Mouse (Mus musculus): Measurements from ENCODE around the gene Urb1. TPM values are rescaled to one million over a fixed set of nuclear protein-coding genes. Genes with fewer than 3 reads are reported as not detected.

Urb1 gene
- polyA plus RNA-seq, 1 experiment from 2014 or later: 9.9 TPM

- no peak overlapping the region for H3K4me3 ChIP-seq (ENCODE audit: low read depth, low read length)
- H3K36me3 ChIP-seq (ENCODE audit: control insufficient read depth, insufficient read depth, low read length): no peaks in the 10 kb centered on the region
- H3K27me3 ChIP-seq (ENCODE audit: control insufficient read depth, insufficient read depth, low read length): no peaks in the 10 kb centered on the region
- no peak for ATAC-seq (ENCODE audit: insufficient number of reproducible peaks, insufficient read depth, low FRiP score, low read depth)
- no peak overlapping the region for H3K4me2 ChIP-seq (replicated peaks; ENCODE audit: low read depth, low read length)
- no peaks in the 10 kb centered on the region for H3K9me3 ChIP-seq (ENCODE audit: control insufficient read depth, low read depth, low read length)
- H3K27ac ChIP-seq (ENCODE audit: low read length): no peak overlapping the region
- H3K4me1 ChIP-seq (ENCODE audit: control insufficient read depth, insufficient read depth, low read length): no peaks in the 10 kb centered on the region
- no peak overlapping the region for H3K9ac ChIP-seq (replicated peaks; ENCODE audit: low read depth, low read length)
- WGBS: 76% methylated on average over 6 of the region's 6 CpGs
These were observed 34.8 kb upstream of the Urb1 start for GRCm38 (mm10) chr16:90845038-90845437.

- Histone ChIP-seq H3K27ac (ENCODE audit: low read length) (no peak overlapping the region), H3K36me3 (ENCODE audit: control insufficient read depth, insufficient read depth, low read length) (no peaks in the 10 kb centered on the region), H3K4me1 (ENCODE audit: control insufficient read depth, insufficient read depth, low read length) (no peaks in the 10 kb centered on the region), H3K9me3 (ENCODE audit: control insufficient read depth, low read depth, low read length) (no peaks in the 10 kb centered on the region), H3K4me2 (replicated peaks; ENCODE audit: low read depth, low read length) (no peak overlapping the region), H3K27me3 (ENCODE audit: control insufficient read depth, insufficient read depth, low read length) (no peaks in the 10 kb centered on the region), H3K9ac (replicated peaks; ENCODE audit: low read depth, low read length) (no peak overlapping the region), H3K4me3 (ENCODE audit: low read depth, low read length) (no peak overlapping the region)
- 50% methylated on average over 9 of the region's 9 CpGs for WGBS
- no peak for ATAC-seq (ENCODE audit: insufficient number of reproducible peaks, insufficient read depth, low FRiP score, low read depth)
These were observed 32.0 kb upstream of the Urb1 start for GRCm38 (mm10) chr16:90842164-90842563.

- H3K36me3 ChIP-seq (ENCODE audit: control insufficient read depth, insufficient read depth, low read length): no peaks in the 10 kb centered on the region
- 0 out of 2 replicates have a peak, but pooled peaks cover 5% of the 10 kb centered on the region for H3K4me1 ChIP-seq (ENCODE audit: control insufficient read depth, insufficient read depth, low read length)
- WGBS: 50% methylated on average over 8 of the region's 8 CpGs
- no peak overlapping the region for H3K4me2 ChIP-seq (replicated peaks; ENCODE audit: low read depth, low read length)
- no peak for ATAC-seq (ENCODE audit: insufficient number of reproducible peaks, insufficient read depth, low FRiP score, low read depth)
- no peak overlapping the region for H3K4me3 ChIP-seq (ENCODE audit: low read depth, low read length)
- no peaks in the 10 kb centered on the region for H3K9me3 ChIP-seq (ENCODE audit: control insufficient read depth, low read depth, low read length)
- H3K27ac ChIP-seq (ENCODE audit: low read length): no peak overlapping the region
- no peak overlapping the region for H3K9ac ChIP-seq (replicated peaks; ENCODE audit: low read depth, low read length)
- no peaks in the 10 kb centered on the region; the same call in 1 of the 2 replicates for H3K27me3 ChIP-seq (ENCODE audit: control insufficient read depth, insufficient read depth, low read length)
These were observed 27.2 kb upstream of the Urb1 start for GRCm38 (mm10) chr16:90837431-90837830.

- Histone ChIP-seq H3K9me3 (ENCODE audit: control insufficient read depth, low read depth, low read length) (no peaks in the 10 kb centered on the region), H3K4me1 (ENCODE audit: control insufficient read depth, insufficient read depth, low read length) (peaks cover 12% of the 10 kb centered on the region; the same call in 1 of the 2 replicates), H3K27ac (ENCODE audit: low read length) (no peak overlapping the region), H3K4me2 (replicated peaks; ENCODE audit: low read depth, low read length) (no peak overlapping the region), H3K27me3 (ENCODE audit: control insufficient read depth, insufficient read depth, low read length) (peaks cover 3% of the 10 kb centered on the region), H3K9ac (replicated peaks; ENCODE audit: low read depth, low read length) (no peak overlapping the region), H3K36me3 (ENCODE audit: control insufficient read depth, insufficient read depth, low read length) (no peaks in the 10 kb centered on the region), H3K4me3 (ENCODE audit: low read depth, low read length) (no peak overlapping the region)
- 34% methylated on average over 9 of the region's 9 CpGs for WGBS
- no peak for ATAC-seq (ENCODE audit: insufficient number of reproducible peaks, insufficient read depth, low FRiP score, low read depth)
These were observed 23.0 kb upstream of the Urb1 start for GRCm38 (mm10) chr16:90833041-90833791.

GRCm38 (mm10) chr16:90832495-90832894 lies 22.3 kb upstream of the Urb1 start:
- Histone ChIP-seq H3K9ac (replicated peaks; ENCODE audit: low read depth, low read length) (no peak overlapping the region), H3K4me2 (replicated peaks; ENCODE audit: low read depth, low read length) (no peak overlapping the region), H3K9me3 (ENCODE audit: control insufficient read depth, low read depth, low read length) (no peaks in the 10 kb centered on the region), H3K27me3 (ENCODE audit: control insufficient read depth, insufficient read depth, low read length) (peaks cover 3% of the 10 kb centered on the region), H3K36me3 (ENCODE audit: control insufficient read depth, insufficient read depth, low read length) (no peaks in the 10 kb centered on the region), H3K27ac (ENCODE audit: low read length) (no peak overlapping the region), H3K4me1 (ENCODE audit: control insufficient read depth, insufficient read depth, low read length) (peaks cover 12% of the 10 kb centered on the region; the same call in 1 of the 2 replicates), H3K4me3 (ENCODE audit: low read depth, low read length) (no peak overlapping the region)
- ATAC-seq (ENCODE audit: insufficient number of reproducible peaks, insufficient read depth, low FRiP score, low read depth): no peak
- 26% methylated on average over 6 of the region's 6 CpGs for WGBS

DNA sequence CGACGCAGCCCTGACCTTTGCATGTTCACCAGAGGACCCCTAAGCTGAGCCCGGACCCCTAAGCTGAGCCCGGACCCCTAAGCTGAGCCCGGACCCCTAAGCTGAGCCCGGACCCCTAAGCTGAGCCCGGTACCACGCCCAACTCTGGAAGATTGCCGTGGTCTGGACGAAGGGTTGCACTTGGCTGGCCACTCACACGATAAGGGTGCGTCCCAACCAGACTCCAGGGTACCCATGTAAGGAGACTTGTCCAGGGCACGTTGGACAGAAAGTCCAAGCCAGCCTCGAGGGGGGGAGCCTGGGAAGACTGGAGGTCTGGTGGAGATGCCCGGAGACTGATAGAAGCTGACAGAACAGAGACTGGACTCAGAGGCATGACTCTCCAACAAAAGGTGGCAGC lies 21.5 kb upstream of the Urb1 start:
- Histone ChIP-seq H3K9me3 (ENCODE audit: control insufficient read depth, low read depth, low read length) (no peaks in the 10 kb centered on the region), H3K4me3 (ENCODE audit: low read depth, low read length) (peak overlapping the region; percentile 39), H3K4me2 (replicated peaks; ENCODE audit: low read depth, low read length) (peak overlapping the region; percentile 100; the same call in 1 of the 2 replicates), H3K27me3 (ENCODE audit: control insufficient read depth, insufficient read depth, low read length) (peaks cover 3% of the 10 kb centered on the region), H3K27ac (ENCODE audit: low read length) (no peak overlapping the region), H3K4me1 (ENCODE audit: control insufficient read depth, insufficient read depth, low read length) (peaks cover 12% of the 10 kb centered on the region; the same call in 1 of the 2 replicates), H3K9ac (replicated peaks; ENCODE audit: low read depth, low read length) (no peak overlapping the region), H3K36me3 (ENCODE audit: control insufficient read depth, insufficient read depth, low read length) (no peaks in the 10 kb centered on the region)
- 18% methylated on average over 15 of the region's 15 CpGs for WGBS
- no peak for ATAC-seq (ENCODE audit: insufficient number of reproducible peaks, insufficient read depth, low FRiP score, low read depth)

DNA sequence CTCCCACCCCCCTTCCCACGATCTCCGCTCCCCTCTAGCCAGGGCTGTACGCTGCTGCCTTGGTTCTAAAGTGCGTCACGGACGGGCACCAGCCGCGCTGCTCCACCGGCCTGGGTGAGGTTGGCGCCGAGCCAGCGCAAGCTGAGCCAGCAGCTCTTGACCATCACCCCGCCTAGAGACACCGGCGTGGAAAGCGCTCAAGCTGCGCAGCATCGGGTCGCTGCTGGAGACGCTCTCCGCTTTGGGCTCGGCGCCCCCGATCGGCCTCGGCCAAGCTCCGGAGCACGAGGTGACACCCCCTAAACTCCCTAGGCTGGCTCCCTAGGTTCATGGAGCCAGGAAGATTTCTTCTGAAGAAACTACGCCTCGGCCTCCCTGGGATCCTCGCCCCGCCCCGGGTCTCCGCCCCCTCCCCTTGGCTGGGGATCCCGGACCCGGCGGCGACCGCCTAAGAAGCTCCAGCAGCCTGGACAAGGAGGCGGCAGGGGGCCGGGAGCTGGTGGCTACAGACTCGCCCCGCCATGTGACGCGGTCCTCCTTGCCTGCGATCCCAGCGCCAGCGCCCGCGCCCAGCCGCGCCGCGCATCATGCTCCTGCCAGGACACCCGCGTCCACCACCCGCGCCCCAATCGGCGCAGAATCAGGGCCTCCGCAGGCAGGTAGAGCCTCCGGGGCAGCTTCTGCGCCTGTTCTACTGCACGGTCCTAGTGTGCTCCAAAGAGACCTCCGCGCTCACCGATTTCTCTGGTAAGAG lies 20.6 kb upstream of the Urb1 start:
- WGBS: under 1% methylated on average over 63 of the region's 67 CpGs
- Histone ChIP-seq H3K4me3 (ENCODE audit: low read depth, low read length) (peak overlapping the region; percentile 39), H3K4me2 (replicated peaks; ENCODE audit: low read depth, low read length) (peak overlapping the region; percentile 100), H3K9me3 (ENCODE audit: control insufficient read depth, low read depth, low read length) (no peaks in the 10 kb centered on the region), H3K4me1 (ENCODE audit: control insufficient read depth, insufficient read depth, low read length) (peaks cover 12% of the 10 kb centered on the region; the same call in 1 of the 2 replicates), H3K36me3 (ENCODE audit: control insufficient read depth, insufficient read depth, low read length) (no peaks in the 10 kb centered on the region), H3K27ac (ENCODE audit: low read length) (no peak overlapping the region), H3K27me3 (ENCODE audit: control insufficient read depth, insufficient read depth, low read length) (peaks cover 3% of the 10 kb centered on the region), H3K9ac (replicated peaks; ENCODE audit: low read depth, low read length) (peak overlapping the region; percentile 11; the same call in 1 of the 2 replicates)
- peak; percentile 74 for ATAC-seq (ENCODE audit: insufficient number of reproducible peaks, insufficient read depth, low FRiP score, low read depth)

DNA sequence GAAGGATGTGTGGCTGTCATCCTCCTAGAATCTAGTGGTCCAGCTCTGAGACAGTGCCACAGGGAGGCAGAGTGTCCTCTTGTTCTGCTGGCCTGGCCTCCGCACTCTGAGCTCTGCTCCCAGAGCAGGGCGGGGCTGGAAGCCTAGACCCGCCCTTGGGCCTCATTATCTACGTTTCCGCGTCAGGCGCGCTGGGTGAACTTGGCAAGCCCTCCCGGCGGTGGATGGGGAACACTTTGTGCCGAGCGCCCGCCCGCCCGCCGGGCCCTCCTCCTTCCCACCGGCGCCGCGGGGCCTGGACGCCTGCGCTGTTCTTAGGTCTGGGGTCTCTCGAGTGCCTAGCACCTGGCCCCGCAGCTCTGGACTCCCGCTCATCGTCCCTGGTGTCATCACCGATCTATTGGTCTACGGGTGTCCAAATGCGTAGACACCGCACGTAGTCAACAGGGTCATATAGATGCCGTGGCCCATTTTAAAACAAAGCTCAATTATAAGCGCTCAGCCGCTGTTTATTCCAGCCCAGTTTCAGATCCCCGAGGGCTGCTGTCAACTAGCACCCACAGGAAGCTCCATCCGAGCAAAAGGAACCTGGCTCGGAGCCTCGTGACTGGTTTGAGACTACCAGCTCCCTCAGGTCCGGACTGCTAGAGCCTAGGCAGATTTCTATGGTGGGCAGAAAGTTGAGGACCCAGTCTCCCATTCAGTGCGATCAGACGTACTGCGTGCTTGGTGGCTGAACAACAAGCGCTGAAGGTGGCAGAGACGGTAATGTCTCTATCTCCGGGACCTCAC lies 19.9 kb upstream of the Urb1 start:
- Histone ChIP-seq H3K4me2 (replicated peaks; ENCODE audit: low read depth, low read length) (peak overlapping the region; percentile 100), H3K9me3 (ENCODE audit: control insufficient read depth, low read depth, low read length) (no peaks in the 10 kb centered on the region), H3K4me1 (ENCODE audit: control insufficient read depth, insufficient read depth, low read length) (peaks cover 12% of the 10 kb centered on the region; the same call in 1 of the 2 replicates), H3K36me3 (ENCODE audit: control insufficient read depth, insufficient read depth, low read length) (no peaks in the 10 kb centered on the region), H3K27me3 (ENCODE audit: control insufficient read depth, insufficient read depth, low read length) (peaks cover 3% of the 10 kb centered on the region), H3K9ac (replicated peaks; ENCODE audit: low read depth, low read length) (peak overlapping the region; percentile 2; the same call in 1 of the 2 replicates), H3K27ac (ENCODE audit: low read length) (no peak overlapping the region), H3K4me3 (ENCODE audit: low read depth, low read length) (peak overlapping the region; percentile 39)
- WGBS: 2% methylated on average over 45 of the region's 45 CpGs
- peak; percentile 81 for ATAC-seq (ENCODE audit: insufficient number of reproducible peaks, insufficient read depth, low FRiP score, low read depth)
